Mouse (Mus musculus) limb, embryonic 10.5 days (tissue): ENCODE results near the gene P4ha2. TPM values are rescaled to one million over a fixed set of nuclear protein-coding genes. Genes with fewer than 3 reads are reported as not detected.
A peak's percentile ranks its signal among the peaks of the same experiment; 100 is the strongest.

Source experiments
- DNase-seq: peaks from one replicate; pipeline ENCODE4 v3.0.0-alpha.2; 2017; ENCODE audit warnings: low spot score
- H3K27ac ChIP-seq: fragments of 300-500 bp; sonication (generic); 2 replicates; pipeline ENCODE4 v1.5.1; 2016; ENCODE audit warnings: mild to moderate bottlenecking
- H3K27me3 ChIP-seq: fragments of 300-500 bp; sonication (generic); 2 replicates; pipeline ENCODE4 v1.6.1; 2016; ENCODE audit warnings: low read depth, mild to moderate bottlenecking; ENCODE audit not compliant: poor library complexity, severe bottlenecking
- H3K36me3 ChIP-seq: fragments of 300-500 bp; sonication (generic); 2 replicates; pipeline ENCODE4 v1.6.1; 2016; ENCODE audit warnings: mild to moderate bottlenecking, moderate library complexity
- H3K4me1 ChIP-seq: fragments of 300-500 bp; sonication (generic); 2 replicates; pipeline ENCODE4 v1.6.1; 2016
- H3K4me3 ChIP-seq: fragments of 300-500 bp; sonication (generic); 2 replicates; pipeline ENCODE4 v1.5.1; 2016; ENCODE audit warnings: mild to moderate bottlenecking, moderate library complexity
- H3K9me3 ChIP-seq: fragments of 300-500 bp; sonication (generic); replicated peaks from 2 replicates; pipeline ENCODE4 v1.6.1; 2016; ENCODE audit warnings: mild to moderate bottlenecking
- WGBS: fragments of 180-500 bp; shearing (Covaris S2); methylation state at CpG from one replicate; pipeline ENCODE4 v1.1.7; 2016; 5-methylcytosine and 5-hydroxymethylcytosine counted together
- polyA plus RNA-seq: library from polyadenylated mRNA; unstranded; fragments of >200 nt; fragmentation: Nextera tagmentation; extraction: Ambion mirVana; gene quantifications from 2 replicates; pipeline ENCODE4 v1.2.1, GENCODE M21; 2016

Gene P4ha2
- 35.6 and 38.7 TPM in 2 replicates for polyA plus RNA-seq

- Histone ChIP-seq H3K27ac (peak within 1 kb of the TSS; percentile 86), H3K9me3 (no peaks in the 10 kb centered on the region), H3K36me3 (no peaks in the 10 kb centered on the region), H3K4me3 (peak within 1 kb of the TSS; percentile 72), H3K4me1 (peaks cover 35% of the 10 kb centered on the region), H3K27me3 (peaks cover 31% of the 10 kb centered on the region)
- no peak for DNase-seq
- WGBS, result 44% methylated on average over 10 of the region's 10 CpGs
Observed at GRCm38 (mm10) chr11:54100045-54100691, at the start of gene P4ha2. Gene P4ha2 (plus strand): TSS chr11:54100095.

- H3K9me3 ChIP-seq, result no peaks in the 10 kb centered on the region
- DNase-seq, result no peak
- WGBS, result 84% methylated on average over 2 of the region's 2 CpGs
- H3K27ac ChIP-seq, result no peak overlapping the region
- H3K4me3 ChIP-seq, result no peak overlapping the region
- H3K27me3 ChIP-seq, result no peaks in the 10 kb centered on the region
- peaks cover 36% of the 10 kb centered on the region for H3K36me3 ChIP-seq
- H3K4me1 ChIP-seq, result no peaks in the 10 kb centered on the region
Observed at GRCm38 (mm10) chr11:54050205-54050604, 49.7 kb upstream of the P4ha2 start.

- DNase-seq, result no peak
- H3K27ac ChIP-seq, result no peak overlapping the region
- peaks cover 8% of the 10 kb centered on the region for H3K4me1 ChIP-seq
- H3K27me3 ChIP-seq, result no peaks in the 10 kb centered on the region
- H3K36me3 ChIP-seq, result peaks cover 45% of the 10 kb centered on the region
- no peak overlapping the region for H3K4me3 ChIP-seq
- no peaks in the 10 kb centered on the region for H3K9me3 ChIP-seq
- 86% methylated on average over 7 of the region's 7 CpGs for WGBS
Observed at GRCm38 (mm10) chr11:54051161-54051560, 48.7 kb upstream of the P4ha2 start.

GRCm38 (mm10) chr11:54052128-54052527 lies 47.8 kb upstream of the P4ha2 start:
- Histone ChIP-seq H3K27ac (no peak overlapping the region), H3K27me3 (no peaks in the 10 kb centered on the region), H3K9me3 (no peaks in the 10 kb centered on the region), H3K4me1 (peaks cover 17% of the 10 kb centered on the region), H3K4me3 (no peak overlapping the region), H3K36me3 (peaks cover 49% of the 10 kb centered on the region)
- WGBS, result 95% methylated on average over 5 of the region's 5 CpGs
- DNase-seq, result no peak

- DNase-seq, result no peak
- Histone ChIP-seq H3K4me3 (no peak overlapping the region), H3K36me3 (peaks cover 51% of the 10 kb centered on the region), H3K27ac (no peak overlapping the region), H3K4me1 (peaks cover 27% of the 10 kb centered on the region), H3K27me3 (no peaks in the 10 kb centered on the region), H3K9me3 (no peaks in the 10 kb centered on the region)
- WGBS, result 93% methylated on average over 7 of the region's 7 CpGs
Observed at GRCm38 (mm10) chr11:54053090-54053489, 46.8 kb upstream of the P4ha2 start.

GRCm38 (mm10) chr11:54054257-54054656 lies 45.6 kb upstream of the P4ha2 start:
- Histone ChIP-seq H3K4me3 (no peak overlapping the region), H3K9me3 (no peaks in the 10 kb centered on the region), H3K4me1 (peaks cover 39% of the 10 kb centered on the region), H3K36me3 (peaks cover 55% of the 10 kb centered on the region), H3K27me3 (no peaks in the 10 kb centered on the region), H3K27ac (no peak overlapping the region)
- WGBS, result 53% methylated on average over 6 of the region's 6 CpGs
- DNase-seq, result no peak

GRCm38 (mm10) chr11:54056132-54056531 lies 43.8 kb upstream of the P4ha2 start:
- 19% methylated on average over 8 of the region's 8 CpGs for WGBS
- H3K36me3 ChIP-seq, result peaks cover 72% of the 10 kb centered on the region
- peak; percentile 40 for DNase-seq

GRCm38 (mm10) chr11:54057428-54057827 lies 42.5 kb upstream of the P4ha2 start:
- 15% methylated on average over 2 of the region's 2 CpGs for WGBS

More at GRCm38 (mm10) chr11:54056132-54056531, 43.8 kb upstream of the P4ha2 start:
- H3K4me1 ChIP-seq, result peaks cover 57% of the 10 kb centered on the region
- no peaks in the 10 kb centered on the region for H3K9me3 ChIP-seq
- peak overlapping the region; percentile 90 for H3K27ac ChIP-seq
- H3K27me3 ChIP-seq, result no peaks in the 10 kb centered on the region
- H3K4me3 ChIP-seq, result no peak overlapping the region

GRCm38 (mm10) chr11:54058056-54058617 lies 41.8 kb upstream of the P4ha2 start:
- DNase-seq, result peak; percentile 50
- Histone ChIP-seq H3K36me3 (peaks cover 76% of the 10 kb centered on the region), H3K9me3 (no peaks in the 10 kb centered on the region), H3K4me3 (peak overlapping the region; percentile 18; the same call in 1 of the 2 replicates), H3K4me1 (peaks cover 77% of the 10 kb centered on the region), H3K27ac (peak overlapping the region; percentile 90), H3K27me3 (no peaks in the 10 kb centered on the region)
- 36% methylated on average over 10 of the region's 10 CpGs for WGBS

More at GRCm38 (mm10) chr11:54057428-54057827, 42.5 kb upstream of the P4ha2 start:
- Histone ChIP-seq H3K27me3 (no peaks in the 10 kb centered on the region), H3K9me3 (no peaks in the 10 kb centered on the region), H3K36me3 (peaks cover 75% of the 10 kb centered on the region), H3K4me3 (peak overlapping the region; percentile 16; the same call in 1 of the 2 replicates), H3K4me1 (peaks cover 70% of the 10 kb centered on the region), H3K27ac (peak overlapping the region; percentile 90)
- peak; percentile 88 for DNase-seq

- WGBS, result 19% methylated on average over 6 of the region's 6 CpGs
- H3K36me3 ChIP-seq, result peaks cover 76% of the 10 kb centered on the region
- H3K9me3 ChIP-seq, result no peaks in the 10 kb centered on the region
- DNase-seq, result peak; percentile 45
- no peaks in the 10 kb centered on the region for H3K27me3 ChIP-seq
- H3K27ac ChIP-seq, result peak overlapping the region; percentile 90
- peak overlapping the region; percentile 18; the same call in 1 of the 2 replicates for H3K4me3 ChIP-seq
- peaks cover 83% of the 10 kb centered on the region for H3K4me1 ChIP-seq
Observed at GRCm38 (mm10) chr11:54058643-54059042, 41.3 kb upstream of the P4ha2 start.

GRCm38 (mm10) chr11:54059526-54059925 lies 40.4 kb upstream of the P4ha2 start:
- H3K4me1 ChIP-seq, result peaks cover 91% of the 10 kb centered on the region
- no peak overlapping the region for H3K4me3 ChIP-seq
- no peaks in the 10 kb centered on the region for H3K9me3 ChIP-seq
- DNase-seq, result no peak
- H3K27me3 ChIP-seq, result no peaks in the 10 kb centered on the region
- 52% methylated on average over 1 of the region's 1 CpGs for WGBS
- peak overlapping the region; percentile 90 for H3K27ac ChIP-seq
- peaks cover 76% of the 10 kb centered on the region for H3K36me3 ChIP-seq

GRCm38 (mm10) chr11:54060316-54060715 lies 39.6 kb upstream of the P4ha2 start:
- no peaks in the 10 kb centered on the region for H3K9me3 ChIP-seq
- peak overlapping the region; percentile 21 for H3K4me3 ChIP-seq
- DNase-seq, result peak; percentile 69
- peaks cover 76% of the 10 kb centered on the region for H3K36me3 ChIP-seq
- H3K27ac ChIP-seq, result peak overlapping the region; percentile 90
- peaks cover 93% of the 10 kb centered on the region for H3K4me1 ChIP-seq
- no peaks in the 10 kb centered on the region for H3K27me3 ChIP-seq
- WGBS, result 5% methylated on average over 9 of the region's 9 CpGs

GRCm38 (mm10) chr11:54062086-54062752 lies 37.7 kb upstream of the P4ha2 start:
- Histone ChIP-seq H3K4me3 (no peak overlapping the region), H3K27ac (peak overlapping the region; percentile 90; the same call in 1 of the 2 replicates), H3K4me1 (peaks cover 89% of the 10 kb centered on the region), H3K36me3 (peaks cover 77% of the 10 kb centered on the region), H3K27me3 (no peaks in the 10 kb centered on the region), H3K9me3 (no peaks in the 10 kb centered on the region)
- DNase-seq, result peak; percentile 28
- 85% methylated on average over 12 of the region's 12 CpGs for WGBS
